Mouse (Mus musculus): ENCODE measurements around the gene Cdca7.
A peak's percentile ranks its signal among the peaks of the same experiment; 100 is the strongest.

Gene Cdca7

DNA sequence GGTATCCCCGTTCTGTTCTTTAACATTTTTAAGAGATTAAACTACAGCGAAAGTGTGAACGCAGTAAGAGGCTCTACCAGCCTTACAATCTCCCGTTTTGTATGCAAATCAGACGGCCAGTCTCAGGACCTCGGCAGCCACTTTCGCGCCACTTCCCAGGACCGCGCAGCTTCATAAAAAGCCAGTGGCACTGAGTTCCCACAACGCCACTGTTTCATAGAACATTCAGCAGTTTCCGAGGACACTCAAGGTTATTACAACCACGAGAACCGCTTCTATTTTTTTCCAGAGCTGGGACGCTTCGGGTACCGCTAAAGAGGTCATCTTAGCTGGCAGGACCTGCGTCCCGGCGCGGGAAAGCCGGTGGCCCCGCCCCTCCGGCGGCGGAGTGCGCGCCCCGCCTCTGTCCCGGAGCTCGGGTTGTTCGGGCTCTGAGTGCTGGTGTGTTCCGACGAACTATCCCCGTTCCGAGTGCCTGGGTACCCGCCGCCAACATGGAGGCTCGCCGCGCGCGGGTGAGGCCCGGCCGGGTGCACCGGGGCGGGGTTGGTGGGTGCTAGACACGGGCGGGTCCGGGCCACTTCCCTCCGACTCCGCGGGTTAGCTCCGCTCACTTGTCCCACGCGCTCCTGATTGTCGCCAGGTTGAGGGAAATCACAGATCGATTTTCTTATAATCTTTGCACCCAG is at the start of gene Cdca7:
TSS of gene Cdca7 (plus strand) at position 363 of the 689 bp plus-strand sequence.
- peak; percentile 70 to 77 for DNase-seq

DNA sequence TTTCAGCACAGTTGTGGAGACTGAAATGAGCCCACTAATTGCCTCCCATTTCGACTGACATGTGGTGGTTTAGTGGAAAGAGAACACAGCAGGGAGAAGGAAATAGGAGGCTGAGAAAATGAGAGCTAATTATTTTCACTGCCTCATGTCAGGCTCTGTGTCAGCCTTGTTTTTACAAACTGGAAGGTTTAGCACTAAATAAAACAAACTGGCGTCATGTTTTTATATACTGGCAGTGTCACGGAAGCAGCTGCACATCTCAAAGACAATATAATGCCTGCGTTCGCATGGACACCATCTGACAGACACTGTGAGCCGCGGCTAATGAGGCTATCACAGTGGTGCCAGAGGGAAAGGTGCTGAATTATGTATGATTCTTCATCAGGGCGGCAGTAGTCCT is 49.2 kb upstream of the Cdca7 start:
- DNase-seq, result peak; percentile 32 to 36

DNA sequence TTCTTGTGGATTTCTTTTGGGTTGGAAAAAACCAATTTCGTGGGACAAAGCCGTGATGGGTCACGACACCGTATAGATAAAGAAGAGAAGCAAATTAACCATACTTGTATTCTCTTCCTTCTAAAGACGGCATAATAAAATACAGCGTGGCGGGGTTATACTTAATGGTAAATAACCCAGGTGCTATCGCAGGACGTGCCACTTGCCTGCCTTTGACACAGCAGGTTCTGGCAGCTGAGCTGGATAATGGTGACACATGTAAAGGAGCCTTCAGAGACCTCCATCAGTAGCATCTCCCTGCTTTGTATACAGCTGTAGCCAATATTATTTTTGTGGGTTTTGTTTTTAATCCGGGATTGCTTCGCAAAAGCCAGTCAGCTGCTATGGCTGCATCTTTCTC is 48.7 kb upstream of the Cdca7 start:
- peak; percentile 34 to 43 for DNase-seq

DNA sequence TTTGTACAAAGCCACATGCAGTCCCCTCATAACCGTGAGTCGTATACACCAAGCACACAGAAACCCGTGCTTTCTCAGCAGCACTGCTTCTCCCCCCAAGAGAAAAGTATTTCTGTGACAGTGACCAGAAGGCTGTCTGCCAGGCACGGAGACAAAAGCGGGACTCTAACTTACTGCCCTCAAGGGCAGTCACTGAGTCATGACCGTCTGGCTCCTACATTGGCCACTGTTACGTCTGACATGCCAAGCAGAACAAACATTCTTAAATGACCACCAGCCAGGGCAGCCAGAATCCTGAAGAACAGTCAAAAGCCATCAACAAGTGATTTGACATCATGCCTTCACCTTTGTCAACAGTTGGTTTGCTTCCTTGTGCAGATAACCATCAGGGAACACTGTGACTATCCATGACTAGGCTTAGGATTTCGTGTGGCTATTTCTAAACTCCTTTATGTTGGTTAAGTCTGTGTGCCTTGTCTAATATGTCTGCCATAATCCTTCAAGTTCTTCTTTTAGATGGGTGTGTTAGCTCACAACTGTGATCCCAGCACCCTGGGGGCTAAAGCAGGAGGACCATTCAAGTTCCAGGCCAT is 36.9 kb upstream of the Cdca7 start:
- DNase-seq, result no peak

DNA sequence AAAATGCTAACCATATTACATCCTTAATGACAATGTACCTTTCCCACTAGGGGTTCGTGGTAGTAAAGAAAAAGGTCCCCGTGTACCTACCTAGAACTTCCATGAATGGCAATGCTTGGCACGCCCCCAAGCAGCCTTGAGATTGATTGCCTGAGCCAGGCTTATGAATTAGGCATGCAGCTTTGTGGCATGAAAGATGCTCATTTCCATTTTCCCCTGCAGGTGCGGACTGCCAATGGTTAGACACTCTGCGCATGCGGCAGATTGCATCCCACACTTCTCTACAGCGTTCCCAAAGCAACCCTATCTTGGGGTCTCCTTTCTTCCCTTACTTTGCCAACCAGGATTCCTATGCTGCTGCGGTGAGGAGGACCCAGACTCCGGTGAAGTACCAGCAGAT is 34.9 kb upstream of the Cdca7 start:
- peak; percentile 17 to 31 for DNase-seq

DNA sequence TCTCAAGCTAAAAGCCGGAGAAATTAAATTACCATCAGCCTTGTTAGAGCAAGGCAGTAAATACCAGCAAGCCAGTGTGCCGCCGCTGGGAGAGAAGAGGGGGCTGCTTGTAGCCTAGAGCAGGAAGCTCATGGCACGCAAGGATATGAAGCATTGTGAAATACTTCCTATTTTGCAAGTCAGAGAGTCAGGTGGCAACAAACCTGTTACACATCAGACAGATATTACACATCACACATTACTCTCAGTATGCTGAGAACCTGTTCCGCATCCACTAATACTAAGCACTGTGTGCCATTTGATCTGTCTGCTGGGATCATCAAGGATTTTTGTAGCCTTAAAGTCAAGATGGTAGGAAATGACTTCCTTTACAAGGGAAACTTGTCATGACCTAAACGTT is 33.1 kb upstream of the Cdca7 start:
- no peak for DNase-seq

DNA sequence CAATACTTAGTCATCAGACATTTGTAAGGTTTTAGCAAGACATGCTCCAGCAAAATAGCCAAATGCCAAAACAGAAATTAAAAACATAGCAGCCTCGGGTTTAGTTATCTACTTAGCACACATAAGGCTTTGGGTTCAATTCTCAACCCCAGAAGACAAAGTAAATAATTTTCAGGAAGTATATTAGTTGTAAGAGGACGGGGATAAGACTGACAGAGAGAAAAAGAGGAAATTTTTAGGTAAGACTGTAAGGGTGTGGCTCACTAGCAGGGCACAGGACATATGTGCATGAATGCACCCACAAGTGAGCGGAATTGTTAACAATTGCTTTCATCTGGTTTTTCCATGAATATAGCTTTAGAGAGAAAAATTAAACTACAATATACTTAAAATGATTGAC is 32.0 kb upstream of the Cdca7 start:
- DNase-seq, result no peak

DNA sequence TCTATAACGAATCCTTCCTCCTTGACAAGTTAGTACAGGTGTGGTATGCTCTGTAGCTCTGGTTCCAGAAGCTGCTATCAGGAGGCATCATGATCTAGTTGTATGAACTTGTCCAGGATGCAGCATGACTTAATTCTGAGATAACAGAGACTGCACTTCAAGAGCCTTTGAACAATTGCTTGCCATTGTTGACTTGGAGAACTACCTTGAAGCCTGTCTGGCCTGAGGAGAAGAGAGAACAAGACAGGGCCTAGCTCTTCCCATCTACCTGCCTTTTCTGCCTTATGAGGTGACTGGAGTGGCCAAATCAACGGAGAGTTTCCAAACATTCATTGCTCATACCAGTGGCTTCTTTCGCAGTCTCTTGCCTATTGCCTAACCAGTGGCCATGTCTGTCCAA is 29.9 kb upstream of the Cdca7 start:
- DNase-seq, result no peak

DNA sequence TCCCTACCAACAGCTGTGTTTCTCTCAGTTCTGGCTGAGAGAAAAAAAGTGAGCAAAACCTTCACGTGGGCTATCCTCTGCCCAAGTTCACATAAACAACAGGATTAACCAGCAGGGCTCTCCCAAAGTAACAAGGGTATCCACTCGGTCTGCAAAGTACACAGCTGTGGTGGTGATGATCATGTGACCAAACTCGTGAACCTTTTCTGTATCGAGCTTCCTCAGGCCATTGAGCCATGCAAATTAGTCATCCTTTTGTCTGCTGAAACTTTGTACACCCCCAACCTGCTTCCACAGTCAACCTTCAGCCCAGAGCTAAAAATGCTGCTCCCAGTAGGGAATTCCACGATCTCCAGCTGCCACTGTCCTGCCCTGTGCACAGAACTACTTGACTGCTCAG is 29.3 kb upstream of the Cdca7 start:
- DNase-seq, result no peak

DNA sequence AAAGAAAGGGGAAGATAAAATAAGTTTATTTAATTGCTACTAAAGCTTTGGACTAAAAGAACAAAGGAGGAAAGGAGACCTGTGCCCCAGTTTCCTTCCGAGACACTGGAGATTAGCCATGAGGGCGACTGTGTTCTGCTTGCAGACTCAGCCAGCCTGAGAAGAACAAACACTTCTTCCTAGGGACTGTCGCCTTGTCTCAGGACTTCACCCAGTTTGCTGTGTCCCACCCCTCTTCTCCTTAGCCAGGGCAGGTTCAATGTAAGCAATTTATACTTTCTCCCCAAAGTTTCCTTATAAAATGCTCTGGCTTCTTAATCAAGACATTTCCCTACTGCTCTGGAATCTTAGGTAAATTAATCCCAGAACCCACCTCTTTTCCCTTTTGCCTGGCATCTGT is 22.4 kb upstream of the Cdca7 start:
- no peak for DNase-seq

DNA sequence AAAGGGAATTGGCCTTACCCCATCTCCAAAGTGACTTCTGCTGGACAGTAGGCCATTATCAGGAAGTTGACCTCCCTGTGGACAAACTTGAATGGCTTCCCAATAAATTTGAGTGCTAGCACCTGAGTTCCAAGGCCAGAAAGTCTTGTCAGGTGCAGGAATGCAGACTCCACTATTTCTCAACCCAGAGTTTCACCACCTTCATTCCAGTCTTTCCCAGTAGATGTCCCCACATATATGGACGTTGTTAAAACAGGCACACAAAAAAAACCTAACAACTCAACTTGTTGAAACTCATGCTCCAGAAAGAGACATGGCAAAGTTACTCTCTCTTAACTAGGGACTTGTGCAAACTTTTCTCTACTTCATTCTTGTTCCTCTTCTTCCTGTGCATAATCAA is 19.8 kb upstream of the Cdca7 start:
- DNase-seq, result no peak

DNA sequence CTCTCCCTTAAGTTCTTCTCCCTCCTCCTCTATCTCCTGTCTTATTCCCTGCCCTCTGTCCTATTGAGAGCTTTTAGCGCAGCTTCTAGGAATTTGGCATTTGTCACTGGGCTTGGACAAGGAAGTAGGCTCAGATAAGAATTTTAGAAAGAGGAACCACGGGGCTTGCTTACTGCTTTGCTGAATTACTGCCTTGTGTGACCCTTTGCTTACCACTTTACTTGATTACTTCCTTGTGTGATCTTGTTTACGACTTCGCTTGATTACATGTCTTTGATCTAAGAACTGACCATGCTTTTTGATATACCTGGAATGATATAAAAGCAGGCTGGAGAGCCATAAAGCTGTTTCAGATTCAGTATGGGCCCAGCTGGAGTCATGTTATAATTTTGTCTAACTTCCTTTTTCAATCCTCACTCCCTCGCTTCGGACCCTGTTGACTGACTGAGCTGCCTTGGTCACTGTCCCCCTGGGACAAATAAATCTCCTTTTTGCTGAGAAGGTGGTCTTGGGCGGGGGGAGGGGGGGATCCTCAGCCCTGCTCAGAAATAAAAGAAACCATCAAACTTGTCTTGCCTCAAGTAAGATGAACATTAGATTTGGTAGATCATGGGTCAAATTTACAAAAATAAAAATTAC is 11.5 kb upstream of the Cdca7 start:
- no peak for DNase-seq

DNA sequence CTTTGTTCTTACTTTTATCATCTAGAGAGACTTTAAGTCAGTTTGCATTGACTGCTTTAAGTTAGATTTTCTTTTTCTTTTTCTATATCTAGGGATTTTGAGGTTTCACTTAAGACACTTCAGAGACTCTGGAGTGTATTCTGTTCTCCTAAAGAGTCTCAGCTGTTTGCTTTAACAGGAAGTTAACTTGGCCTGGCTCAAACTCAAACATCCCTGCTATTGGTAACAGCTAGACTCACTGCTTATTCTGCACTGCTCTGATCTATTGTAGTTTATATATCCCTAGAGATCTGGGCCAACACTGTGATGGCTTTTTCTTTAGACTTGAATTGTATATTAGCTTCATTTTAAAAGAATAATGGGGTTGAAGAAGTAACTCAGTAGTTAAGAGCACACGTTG is 8.4 kb upstream of the Cdca7 start:
- no peak for DNase-seq

DNA sequence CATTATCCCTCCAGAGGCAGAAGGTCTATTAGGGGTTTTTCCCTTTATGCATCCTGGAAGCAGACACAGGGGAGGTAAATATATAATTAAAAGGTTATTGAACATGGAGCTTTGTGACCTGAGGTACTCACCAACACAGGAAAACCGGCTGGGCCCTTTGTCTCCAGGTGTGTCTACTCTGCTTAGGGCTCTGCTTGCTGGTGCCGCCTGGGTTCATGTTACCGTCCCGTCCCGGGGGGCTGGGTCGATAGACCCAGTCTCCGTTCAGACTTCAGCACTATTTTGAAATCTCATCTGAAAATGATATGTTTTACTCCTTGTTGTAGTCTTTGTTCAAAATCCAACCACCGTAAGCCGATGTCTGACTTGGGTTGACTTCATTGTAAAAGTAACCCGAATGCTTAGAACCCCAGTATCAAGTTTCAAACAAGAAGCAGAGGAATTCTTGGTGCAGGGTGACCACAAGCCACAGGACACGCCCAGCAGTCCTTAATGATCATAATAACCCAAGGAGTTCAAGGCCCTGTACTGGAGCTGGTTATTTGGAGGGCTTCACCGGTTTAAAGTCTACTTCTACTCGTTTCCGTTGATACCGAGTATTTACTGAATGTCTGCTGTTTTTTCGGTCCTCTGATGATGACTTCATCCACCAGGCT is 4.4 kb upstream of the Cdca7 start:
- no peak for DNase-seq

DNA sequence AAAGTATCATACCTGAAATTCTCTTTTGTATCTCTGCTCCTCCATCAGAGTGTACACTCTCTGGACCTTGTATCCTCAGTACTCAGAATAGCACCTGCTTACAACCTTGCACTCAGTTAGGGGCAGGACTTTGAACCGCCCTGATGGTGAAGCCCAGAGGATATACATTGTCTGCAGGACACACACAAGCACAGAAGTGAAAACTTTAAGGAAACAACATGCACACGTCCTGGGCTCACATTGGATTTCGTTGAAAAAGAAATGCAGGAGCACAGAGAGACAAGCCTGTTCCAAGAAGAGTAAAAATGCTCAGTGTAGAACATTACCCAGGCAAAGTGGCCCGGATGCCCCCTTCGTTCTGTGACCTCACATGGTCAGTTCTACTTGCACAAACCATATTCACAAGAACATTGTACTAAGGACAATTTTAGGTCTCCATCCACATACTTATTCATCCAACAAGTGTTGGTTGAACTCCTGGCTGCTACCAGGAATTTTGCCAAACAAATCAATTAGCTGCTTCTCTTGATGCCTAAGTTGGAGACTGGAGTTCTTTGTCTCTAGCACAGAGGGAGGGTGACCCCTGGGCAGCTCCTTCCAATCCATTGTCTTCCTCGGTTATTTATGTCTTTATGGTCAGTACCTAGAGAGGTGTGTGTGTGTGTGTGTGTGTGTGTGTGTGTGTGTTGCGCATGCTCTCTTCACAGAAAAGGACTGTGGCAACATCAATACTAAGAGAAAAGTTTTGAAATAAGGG is 1.2 kb upstream of the Cdca7 start:
- DNase-seq, result peak in 1 of 2 experiments; percentile 5

DNA sequence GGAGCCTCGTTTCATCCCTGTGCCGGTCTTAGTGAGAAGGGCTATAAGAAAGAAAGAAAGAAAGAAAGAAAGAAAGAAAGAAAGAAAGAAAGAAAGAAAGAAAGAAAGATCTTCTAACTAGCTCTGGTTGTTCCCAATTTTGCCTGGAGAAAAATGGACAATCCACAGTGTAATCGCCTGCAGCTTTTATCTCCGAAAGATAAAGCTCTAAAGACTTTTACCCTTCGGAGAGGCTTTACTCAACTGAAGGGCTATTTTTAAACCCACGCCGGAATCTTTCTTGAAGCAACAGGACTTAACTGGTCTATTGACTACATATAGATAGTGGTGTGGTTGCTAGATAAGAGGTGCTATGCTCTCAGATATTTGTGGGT is 549 bp upstream of the Cdca7 start:
- DNase-seq, result no peak

DNA sequence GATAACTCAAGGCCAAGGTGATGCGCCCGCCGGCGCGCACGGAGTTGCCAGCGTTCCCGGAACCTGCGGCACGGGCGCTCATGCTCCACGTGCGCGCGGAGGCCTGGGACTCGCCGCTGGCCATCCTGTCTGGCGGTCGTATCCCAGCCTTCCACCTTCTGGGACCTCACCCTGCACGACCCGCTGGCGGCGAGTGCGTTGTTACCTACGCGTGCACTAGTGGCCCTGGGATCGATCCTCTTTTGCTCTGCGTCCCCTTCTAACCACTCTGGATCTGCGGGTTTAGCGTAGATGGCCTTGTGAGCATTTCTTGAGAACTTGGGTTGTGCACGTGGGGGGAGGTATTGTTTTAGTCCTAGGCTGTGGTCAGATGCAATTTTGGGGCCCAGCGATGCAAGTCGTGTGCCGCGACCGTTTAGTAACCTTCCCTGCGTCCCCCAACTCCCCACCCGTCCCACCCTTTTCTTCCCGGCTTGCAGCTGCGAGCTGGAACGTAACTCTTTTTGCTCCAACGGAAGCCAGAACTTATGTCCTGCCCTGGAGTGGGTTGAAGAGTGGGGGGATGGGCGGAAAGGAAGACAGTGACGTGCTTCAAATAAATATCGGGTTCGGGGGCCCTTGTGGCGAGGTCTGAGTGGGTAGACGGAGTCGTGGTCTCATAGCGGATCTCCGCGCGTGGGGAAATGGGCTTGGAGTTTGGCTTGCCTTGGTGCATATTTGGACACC is 690 bp downstream of the Cdca7 start:
- peak; percentile 49 to 55 for DNase-seq

DNA sequence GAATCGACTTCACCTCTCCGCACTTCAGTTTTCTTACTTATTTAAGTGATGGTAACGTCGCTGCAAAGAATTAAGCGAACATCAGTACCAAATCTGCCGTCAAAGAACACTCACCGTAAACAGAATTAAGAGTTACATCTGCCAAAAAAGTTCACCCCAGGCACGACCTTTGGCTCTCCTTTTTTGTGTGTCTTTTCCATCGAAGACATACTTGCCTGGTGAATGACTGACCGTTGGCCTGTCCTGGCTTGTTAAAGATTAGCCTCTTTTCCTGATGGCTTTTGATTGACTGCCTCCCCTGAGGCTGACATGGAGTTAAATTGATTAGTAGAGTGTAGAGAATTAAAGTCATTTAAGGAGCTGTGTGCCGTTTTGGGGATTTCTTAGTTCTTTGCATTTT is 1.3 kb downstream of the Cdca7 start:
- DNase-seq, result no peak

DNA sequence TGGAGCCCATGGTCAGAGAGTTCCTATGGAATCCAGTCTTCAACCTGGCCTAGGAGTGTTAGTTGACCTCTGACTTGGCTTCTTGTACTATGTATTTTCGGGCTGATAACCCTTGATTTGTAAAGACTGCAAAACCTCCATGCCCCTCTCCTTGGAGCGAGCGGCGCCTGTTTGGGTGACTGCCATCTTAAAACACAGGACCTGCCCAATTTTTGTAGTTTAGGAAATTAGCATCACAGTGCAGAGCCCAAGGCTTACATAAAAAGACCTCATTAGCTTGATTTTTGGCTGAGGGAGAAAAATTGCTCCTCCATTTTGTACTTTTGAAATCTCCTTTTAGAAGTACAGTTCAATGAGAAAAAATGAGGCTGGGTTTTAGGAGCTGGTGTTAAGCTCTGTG is 2.2 kb downstream of the Cdca7 start:
- no peak for DNase-seq

DNA sequence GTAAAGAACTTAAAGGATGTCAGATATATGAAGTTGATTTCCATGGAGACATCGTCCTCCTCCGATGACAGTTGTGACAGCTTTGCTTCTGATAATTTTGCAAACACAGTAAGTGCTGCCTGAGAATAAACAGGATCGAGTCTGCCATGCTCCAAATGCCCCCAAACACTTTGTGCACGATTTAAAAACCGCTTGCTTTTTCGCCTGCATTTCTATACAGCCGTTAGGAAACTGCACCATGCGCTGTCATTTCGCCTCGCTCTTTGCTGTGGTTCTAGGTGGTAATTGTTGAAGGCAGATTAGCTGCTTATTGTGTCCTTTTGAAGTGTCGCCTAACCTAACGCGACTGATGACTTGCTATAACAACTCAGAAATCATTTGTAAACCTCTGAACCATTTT is 3.0 kb downstream of the Cdca7 start:
- no peak for DNase-seq

DNA sequence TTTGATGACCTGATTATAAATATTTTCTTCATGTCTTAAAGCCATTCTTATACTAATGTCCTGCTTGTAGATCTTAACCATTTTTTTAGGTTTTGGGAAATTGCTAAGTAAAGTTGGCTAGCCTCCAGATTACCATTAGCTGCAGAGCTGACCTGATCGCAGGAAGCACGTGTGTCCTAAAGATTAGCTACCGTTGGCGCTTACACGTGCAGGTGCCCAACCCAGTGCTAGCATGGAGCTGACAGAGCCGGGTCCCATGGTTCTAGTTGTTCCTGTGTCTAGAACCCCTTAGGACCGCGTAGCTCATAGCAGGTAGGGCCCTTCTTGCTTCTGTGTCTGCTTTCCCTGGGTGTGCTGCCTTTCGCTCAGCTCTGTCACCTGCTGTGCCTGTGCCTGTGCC is 3.9 kb downstream of the Cdca7 start:
- no peak for DNase-seq

DNA sequence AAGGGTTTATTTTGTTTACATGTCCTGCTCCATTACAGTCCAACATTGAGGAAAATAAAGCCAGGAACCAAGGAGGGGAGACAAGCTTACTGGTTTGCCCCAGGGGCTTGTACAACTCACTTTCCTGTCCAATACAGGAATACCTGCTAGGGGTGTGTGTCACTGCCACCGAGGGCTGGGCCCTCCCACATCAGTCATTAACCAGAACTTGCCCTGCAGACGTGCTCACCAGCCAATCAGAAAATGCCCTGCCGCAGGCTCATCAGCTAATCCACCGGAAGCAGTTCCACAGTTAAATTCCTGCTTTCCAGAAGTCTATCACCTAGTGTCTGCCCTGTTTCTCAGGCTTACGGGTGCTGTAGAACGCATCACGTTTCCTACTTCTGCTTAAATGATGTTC is 15.7 kb downstream of the Cdca7 start:
- no peak for DNase-seq

DNA sequence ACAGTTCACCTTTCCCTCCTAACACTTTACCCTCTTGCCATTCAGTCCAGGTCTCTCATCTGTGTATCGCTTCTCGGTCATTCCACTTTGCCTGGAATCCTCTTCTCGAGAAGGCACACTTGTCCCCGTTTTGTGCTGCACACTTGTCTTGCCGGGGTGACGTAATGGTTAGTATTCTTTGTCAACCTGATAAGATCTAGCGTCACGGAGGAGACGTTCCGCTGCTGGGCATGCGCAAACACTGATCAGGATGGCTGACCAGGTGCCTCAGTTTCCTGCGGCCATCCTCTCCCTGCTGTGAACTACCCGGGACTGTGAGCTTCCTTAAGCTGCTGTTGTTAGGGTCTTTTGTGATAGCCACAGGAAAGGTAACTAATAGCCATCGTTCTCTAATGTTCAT is 17.1 kb downstream of the Cdca7 start:
- no peak for DNase-seq

Data from cerebellum, postnatal 10 days (tissue).